Mouse (Mus musculus): ENCODE data around the gene 1700067K01Rik.

The 1700067K01Rik gene

DNA sequence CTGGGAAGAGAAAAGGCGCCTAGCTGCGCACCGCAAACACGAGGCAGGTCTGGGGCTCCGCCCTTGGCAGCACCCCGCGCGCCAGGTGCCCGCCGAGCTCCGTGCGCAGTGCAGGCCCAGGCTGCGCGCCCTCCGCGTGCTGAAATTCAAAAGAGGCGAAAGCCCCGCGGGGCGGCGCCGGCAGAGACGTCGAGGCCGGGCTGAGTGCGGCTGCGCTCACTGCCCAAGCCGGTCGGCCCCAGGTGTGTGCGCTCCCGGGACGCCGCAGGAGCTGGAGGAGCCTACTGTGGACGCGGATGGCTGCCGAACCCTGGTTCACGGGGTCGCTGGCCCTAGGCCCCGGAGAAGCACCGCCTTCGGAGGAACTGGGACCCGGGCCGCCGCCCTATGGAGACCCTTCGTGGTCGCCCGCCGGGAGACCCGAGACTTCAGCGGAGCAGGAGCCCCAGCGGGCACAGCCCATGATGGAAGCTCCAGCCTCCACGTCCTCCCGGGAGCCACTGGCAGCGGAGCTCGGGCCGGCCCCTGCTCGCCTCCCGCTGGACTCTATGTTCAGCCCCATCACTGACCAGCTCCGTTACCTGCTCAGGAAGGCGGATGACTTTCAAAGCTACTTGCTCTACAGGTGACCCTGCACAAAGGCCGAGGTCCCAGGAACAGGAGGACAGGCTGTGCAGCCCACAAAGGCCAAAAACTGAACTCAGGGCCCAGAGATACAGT, at the start of gene 1700067K01Rik:
Gene 1700067K01Rik (plus strand): TSS at position 222 of the 720 bp plus-strand sequence.
- DNase-seq (ENCODE audit: low read depth) = no peak

DNA sequence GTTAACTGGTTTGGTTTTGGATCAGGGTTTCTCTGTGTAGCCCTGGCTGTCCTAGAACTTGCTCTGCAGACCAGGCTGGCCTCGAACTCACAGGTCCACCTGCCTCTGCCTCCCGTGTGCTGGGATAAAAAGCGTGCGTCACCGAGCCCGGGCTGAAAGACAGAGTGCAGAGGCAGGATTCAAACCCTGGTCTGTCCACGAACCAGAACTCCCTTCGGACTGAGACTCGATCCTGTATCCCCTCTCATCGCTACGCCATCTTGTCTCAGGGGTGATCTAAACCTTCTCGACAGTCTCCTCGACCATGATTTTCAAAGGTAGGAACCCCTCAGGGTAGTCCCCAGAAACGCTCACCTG, 46.6 kb upstream of the 1700067K01Rik start:
- DNase-seq (ENCODE audit: low read depth) = no peak

DNA sequence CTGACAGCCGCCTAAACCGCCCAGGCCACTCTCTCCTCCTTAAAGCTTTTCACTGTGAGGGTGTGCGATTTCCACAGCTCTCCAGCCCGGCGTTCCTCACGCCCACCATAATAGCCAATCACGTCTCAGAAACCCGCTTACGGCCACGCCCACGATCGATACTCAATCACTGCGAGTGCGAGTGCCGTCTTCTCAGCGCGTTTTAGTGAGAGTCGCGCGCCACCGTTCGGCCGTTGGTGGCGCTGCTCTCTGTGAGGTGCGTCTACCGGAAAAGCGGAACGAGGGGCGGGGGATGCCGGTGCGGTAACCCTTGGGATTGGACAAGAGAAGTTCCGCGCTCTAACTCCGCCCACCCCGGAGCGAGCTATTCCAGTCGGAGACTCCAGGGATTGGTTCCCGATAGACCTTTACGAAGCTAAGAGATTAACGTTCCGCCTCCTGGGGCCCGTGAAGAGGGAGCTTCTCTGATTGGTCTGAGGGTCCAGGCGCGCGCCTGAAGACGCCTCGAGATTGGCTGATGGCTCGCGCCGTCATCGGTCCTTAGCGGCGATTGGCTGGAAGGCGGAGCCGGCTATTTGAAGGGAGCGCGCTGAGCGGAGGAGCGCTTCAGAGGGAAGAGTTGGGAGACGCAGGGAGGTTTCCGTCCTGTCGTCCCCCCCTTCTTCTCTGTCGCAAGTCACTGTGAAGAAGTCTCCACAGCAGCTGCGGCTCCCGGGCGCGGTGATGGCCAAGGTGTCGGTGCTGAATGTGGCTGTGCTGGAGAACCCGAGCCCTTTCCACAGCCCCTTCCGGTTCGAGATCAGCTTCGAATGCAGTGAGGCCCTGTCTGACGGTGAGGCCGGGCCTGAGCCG, 46.0 kb upstream of the 1700067K01Rik start, which contains the start of the genes Gm10644 and Asf1b:
Gene Gm10644 (minus strand): TSS at position 100 of the 852 bp plus-strand sequence.
Gene Asf1b (plus strand): TSS at position 402 of the 852 bp plus-strand sequence.
- peak; percentile 100 for DNase-seq (ENCODE audit: low read depth)

DNA sequence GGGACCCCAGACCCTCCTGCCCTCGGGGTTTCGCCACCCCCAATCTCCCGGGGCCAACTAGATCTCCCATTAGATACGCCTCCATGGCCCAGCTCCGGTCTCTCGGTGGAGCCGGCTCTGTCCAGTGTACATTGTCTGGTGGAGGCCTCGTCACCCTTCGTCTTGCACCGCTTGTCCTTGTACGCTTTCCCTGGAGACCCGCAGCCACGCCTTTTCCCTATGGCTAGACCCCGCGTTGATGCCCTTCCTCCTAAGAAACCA, 45.4 kb upstream of the 1700067K01Rik start:
- DNase-seq (ENCODE audit: low read depth) = no peak

DNA sequence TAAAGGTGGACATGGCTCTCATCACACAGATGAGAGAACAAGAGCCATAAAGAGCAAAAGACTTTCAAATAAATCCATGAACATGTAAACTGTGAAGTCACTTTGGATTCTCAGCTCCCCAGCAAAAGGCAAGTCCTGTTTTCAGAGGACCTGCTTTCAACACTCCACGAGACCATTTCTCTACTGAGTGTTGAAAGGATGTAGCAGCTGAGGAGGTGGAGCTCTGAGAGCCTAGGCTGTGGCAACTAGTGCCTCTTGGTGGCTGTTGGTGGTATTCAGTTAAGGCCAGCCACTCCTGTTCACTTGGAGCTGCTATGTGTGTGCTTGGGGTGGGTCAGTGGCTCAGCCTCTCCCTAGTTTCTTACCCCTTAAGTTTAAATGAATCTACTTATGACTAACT, 44.5 kb upstream of the 1700067K01Rik start:
- peak; percentile 84 for DNase-seq (ENCODE audit: low read depth)

DNA sequence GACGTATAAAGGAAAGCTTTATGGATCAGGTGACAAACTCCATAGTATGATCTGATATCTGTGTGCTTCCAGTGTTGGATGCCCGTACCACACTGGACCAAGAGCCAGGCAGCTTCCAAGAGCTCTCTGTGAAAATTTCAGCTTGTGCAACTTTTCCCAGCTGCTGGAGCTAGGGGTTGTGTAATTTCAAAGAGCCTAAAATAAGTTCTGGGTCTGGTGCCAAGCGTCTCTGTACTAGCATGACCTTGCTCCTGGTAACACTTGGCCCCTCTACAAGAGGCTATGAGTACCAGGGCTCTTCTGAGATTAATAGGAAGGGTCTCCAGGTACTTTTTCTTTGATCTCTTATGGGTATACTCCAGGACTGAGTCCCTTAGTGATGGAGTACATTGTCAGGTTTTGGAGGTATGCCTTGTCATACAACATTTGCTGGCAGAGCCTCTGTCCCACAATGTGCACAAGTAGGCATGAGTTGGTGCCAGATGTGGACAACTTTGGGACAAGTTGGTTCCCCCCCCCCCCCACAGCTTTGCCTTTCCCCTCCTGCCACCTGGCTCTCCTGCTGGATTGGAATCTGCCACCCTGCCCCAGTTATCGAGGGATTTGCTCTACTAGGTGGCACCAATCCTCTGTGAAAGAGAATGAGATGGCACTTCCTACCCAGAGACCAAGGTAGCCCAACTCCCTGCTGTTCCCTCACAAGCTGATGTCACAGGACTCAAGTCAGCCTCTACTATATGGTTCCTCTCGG, 37.1 kb upstream of the 1700067K01Rik start:
- no peak for DNase-seq (ENCODE audit: low read depth)

DNA sequence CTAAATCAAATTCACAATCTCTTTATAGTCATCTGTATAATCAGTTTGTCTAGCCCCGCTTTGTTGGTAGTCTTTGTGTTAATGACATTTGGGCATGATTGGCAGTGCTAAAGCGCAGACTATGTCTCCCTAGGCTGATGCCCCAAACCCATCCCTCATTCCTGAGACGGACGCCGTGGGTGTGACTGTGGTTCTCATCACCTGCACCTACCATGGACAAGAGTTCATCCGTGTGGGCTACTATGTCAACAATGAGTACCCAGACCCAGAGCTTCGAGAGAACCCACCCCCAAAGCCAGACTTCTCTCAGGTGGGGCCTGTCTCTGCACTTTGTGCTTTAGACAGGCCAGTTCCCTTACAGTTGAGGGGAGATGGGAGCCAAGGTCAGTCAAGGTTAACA, 33.6 kb upstream of the 1700067K01Rik start:
- no peak for DNase-seq (ENCODE audit: low read depth)

DNA sequence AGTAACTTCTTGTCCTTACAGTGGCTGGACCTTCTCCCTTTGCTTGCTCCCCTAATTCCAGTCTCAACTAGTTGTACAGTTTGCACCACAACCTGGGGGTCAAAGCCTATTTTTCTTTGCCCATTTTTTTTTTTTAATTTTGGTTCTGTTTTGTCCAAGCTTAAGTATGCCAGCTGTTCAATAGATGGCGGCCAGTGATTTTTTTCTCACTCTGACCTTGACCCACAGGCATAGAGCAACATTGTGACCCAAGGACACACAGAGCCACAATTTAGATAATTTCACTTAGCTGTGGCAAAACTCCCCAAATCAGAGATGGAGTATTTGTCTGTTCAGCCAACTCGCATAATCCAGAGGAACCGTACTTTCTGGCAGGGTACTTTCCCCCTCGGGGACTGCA, 30.2 kb upstream of the 1700067K01Rik start:
- DNase-seq (ENCODE audit: low read depth) = no peak

DNA sequence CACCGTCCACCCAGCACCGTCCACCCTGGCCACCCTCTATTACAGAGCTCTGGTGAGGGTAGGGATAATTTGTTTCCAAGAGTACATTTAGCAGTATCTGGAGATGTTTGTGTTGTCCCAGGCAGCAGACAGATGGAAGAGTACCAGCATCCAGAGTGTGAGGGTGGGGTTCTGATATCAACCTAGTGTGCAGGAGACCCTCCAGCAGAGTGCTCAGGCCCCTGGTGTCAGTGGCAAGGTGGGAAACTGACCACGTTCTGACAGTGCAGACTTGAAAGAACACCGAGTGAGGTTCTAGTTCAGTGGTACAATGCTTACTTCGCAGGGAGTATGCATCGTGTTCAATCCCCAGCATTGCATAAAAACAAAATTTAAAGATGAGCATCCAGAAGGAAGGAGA, 29.6 kb upstream of the 1700067K01Rik start:
- DNase-seq (ENCODE audit: low read depth) = no peak

DNA sequence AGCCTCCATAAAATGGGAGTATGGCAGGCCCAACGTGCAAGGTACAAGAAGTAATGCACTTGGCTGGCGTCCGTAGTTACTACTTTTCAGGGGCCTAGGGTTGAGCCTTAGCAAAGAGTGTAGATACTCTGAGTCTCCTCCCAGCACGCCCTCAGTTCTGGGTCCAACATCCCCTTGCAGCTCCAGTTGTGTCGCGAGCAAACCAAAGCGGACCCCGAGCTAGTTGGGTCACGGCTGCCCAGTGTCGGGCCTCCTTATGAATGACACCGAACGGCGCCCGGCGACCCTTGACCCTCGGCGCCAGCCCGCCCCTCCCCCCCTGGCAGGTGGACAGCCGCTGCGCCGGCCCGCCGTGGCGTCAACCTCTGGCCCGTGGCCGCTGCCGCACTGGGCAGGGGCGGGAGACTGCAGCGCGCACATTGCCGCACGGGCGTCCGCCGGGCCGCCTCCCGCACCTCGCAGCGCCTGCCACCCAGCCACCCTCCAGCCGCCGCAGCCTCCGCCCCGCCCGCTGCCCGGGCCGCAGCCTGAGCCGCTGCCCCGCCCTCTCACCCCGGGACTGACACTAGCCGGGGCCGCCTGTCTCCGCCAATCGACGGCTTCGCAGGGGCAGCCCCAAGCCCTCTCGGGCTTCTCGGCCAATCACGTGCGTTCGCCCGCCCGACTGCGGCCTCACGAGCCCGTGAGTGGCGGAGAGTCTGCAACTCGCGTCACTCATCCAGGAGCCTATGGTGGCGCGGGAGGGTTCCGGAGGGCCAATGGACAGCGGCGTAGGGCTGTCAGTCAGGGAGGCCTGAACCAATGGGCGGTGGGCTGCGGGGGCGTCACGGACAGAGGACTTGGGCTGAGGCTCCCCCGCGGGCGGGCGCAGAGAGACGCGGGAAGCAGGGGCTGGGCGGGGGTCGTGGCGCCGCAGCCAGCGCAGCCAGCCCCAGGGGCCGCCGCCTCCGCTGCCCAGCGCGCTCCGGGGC, 28.9 kb upstream of the 1700067K01Rik start, which contains the start of gene Prkaca:
Gene Prkaca (plus strand): TSS at position 844 of the 971 bp plus-strand sequence.
- DNase-seq (ENCODE audit: low read depth) = peak; percentile 97

DNA sequence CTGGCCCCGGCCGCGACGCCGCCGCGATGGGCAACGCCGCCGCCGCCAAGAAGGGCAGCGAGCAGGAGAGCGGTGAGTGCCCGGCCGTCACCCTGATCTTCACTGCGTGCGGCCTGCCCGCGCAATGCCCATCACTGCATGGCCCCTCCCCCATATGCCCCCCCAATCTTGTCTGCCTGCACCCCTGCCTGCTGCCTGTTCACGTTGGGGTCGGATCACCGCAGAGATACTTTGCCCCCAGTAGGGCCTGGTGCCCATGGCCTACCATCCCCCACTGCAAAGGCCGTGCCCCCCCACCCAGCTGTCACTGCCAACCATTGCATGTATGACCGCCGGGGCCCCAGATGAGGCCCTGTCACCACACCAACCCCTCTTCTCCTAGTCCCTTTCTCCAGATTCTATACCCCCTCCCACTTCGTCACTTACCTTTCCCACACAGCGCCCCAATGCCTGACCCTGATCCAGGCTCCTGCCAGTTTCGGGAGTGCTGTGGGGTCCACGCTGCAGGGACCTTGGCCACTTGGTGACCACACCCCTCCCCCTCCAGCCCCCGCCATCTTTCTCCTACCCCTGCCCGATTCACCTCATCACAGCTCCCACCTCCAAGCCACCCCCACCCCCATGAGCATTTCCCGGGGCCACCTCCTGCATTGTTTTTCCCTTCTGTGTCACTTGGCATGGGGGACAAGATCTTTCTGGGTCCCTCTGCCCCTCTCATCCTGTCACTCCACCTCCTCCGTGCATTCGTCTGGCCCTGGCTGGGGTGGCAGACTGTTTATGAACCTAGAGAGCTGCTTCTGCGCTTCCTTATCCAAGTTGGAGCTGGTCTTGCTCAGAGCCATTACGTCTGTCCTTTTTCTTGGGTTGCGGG, 27.9 kb upstream of the 1700067K01Rik start:
- DNase-seq (ENCODE audit: low read depth) = peak; percentile 14

DNA sequence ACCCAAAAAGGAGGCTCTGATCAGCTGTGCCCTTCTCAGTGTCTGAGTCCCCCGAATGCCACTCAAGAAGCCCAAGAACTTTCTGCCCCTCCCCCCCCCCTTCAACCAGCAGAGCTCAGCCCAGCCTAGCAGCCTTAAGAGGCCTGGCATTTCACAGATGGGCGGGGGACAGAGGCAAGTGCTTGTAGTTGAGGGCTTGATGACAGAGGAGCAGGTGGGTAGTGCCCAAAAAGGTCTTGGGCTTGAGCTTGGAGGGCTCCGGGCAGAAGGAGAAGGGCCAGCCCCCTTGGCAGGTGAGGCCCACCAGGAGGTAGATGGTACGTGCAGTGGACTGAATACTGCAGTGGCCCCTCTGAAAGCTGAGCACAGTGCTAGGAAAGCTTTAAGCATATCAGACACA, 26.8 kb upstream of the 1700067K01Rik start:
- no peak for DNase-seq (ENCODE audit: low read depth)

DNA sequence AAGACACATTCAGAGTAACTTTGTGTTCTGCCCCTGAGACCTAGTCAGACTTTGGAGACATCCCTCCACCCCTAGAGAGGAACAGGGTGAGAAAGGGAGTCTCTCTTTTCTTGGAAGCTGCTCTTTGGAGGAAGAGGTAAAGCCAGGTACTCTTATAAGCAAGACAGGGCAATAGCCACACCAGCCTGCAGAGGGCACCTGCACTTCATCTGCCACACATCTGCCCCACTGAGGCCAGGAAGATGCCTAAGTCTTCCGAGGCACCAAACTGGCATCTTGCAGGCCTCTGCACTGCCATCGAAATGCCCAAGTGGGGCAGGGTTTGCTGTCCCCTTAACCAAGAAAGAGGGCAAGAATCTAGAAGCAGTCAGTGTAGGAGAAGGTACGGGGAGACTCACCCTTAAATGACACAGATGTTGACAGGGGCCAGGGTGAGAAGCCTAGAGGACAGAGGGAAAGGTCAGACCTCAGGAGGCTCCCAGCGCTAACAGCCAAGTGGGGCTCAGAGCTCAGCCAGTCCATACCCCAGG, 25.1 kb upstream of the 1700067K01Rik start:
- peak; percentile 57 for DNase-seq (ENCODE audit: low read depth)

DNA sequence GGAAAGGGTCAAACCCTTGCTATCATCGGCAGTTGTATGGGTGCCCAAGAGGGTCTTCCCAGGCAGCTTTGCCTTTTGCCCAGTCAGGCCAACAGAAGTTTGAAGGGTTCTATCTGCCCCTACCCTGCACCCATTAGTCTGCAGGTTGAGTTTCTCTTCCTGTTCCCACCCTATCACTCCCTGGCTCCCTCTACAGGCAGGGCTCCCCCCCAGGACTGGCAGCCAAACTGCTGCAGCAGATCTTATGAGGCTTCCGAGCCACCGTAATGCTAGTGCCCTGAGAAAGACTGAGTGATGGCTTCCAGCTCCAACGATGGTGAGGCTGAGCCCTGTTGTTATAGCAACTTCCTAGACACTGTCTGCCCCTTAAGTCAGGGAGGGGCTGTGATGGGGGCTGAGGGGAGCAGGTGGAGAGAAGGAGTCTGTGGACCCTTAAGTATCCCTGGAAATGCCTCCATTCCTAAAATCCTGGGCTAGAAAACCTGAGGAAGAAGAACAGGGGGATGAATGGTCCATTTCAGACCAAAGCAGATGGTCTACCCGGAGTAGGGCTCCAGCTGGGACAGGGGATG, 24.4 kb upstream of the 1700067K01Rik start:
- no peak for DNase-seq (ENCODE audit: low read depth)

DNA sequence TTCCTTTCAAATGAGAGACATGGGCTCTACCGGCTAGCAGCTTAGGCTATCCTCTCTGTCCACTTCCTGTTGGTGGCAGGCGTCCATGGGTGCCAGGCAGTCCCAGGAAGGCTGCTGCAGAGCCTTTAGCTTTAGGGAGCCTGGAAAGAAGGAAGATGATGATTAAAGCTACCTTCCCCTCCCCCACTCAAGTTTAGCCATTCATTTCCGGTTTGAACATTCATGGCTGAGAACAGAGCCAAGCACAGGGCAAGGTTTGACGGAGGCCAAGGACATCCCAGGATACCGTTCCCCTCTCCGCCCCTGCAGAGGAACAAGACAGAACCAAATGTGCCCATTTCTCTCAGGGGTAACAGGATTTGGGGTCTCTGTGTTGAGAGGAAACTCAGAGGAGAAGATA, 23.7 kb upstream of the 1700067K01Rik start:
- DNase-seq (ENCODE audit: low read depth) = no peak

DNA sequence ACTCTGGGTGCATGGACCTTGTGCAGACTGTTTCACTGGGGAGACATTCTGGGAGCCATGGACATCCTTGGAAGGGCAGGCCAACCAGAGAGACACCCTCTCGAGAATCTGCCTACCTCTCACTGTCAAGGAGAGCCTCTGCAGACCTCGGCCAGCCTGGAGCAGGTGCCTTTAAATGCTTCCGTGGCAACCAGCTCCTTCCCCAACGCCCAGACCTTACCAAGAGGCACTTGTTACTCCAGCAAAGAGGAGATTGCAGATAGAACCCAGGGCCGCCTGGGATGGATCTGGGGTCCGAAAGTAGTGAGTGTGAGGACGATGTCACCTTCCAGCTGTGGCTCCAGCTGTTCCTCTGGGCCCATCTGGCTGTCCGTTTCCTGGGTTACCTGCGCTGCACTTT, 23.1 kb upstream of the 1700067K01Rik start:
- DNase-seq (ENCODE audit: low read depth) = no peak

DNA sequence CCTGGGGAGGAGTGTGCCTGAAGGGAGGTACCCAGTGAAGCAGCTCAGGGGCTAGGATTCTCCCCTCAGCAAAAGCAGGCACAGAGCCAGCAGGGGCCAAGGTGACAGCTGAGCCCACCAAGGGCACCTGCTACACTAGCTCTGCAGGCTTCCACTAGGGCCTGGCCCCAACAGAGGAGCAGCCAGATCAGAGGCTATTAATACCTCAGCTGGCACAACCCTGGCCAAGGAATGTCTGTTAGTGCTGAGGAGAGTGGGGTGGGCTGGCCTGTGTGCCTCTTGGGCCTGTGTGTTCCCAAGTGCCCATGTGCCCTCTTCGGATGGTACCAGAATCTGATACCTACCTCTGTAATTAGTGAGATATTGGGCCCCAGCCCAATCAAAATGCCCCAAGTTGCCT, 21.1 kb upstream of the 1700067K01Rik start:
- DNase-seq (ENCODE audit: low read depth) = no peak

DNA sequence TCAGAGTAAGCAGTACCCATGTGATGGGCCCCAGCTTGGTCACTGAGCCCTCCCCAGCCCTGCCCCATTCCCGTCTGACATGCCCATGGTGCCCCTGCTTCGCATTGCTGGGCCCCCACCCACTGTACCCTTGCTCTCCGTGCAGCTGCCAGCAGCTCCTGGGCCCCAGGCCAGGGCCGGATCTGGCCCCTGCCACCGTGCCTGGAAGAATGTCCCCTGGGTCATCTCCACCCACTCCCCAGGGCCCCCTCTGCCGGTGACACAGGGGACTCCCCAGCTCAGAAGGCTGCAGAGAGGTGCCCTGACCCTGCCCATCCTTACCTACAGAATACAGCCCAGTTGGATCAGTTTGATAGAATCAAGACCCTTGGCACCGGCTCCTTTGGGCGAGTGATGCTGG, 20.5 kb upstream of the 1700067K01Rik start:
- no peak for DNase-seq (ENCODE audit: low read depth)

DNA sequence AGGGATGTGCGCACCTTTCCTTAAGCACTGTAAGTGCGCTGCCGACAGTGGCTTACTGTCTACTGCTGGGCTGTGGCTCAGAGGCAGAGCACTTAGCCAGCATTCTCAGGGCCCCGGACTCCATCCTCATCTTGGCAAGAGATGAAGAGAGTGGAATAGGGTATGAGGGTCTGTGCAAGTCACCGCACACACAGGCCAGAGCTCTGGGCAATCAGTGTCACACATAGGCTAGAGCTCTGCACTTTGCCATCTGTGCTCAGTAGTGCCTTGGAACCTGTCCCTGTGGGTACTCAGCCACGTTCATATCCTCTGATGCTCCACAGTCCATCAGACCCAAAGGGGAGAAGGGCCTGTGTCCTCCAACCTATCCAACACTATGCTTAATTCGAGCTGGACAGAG, 19.8 kb upstream of the 1700067K01Rik start:
- no peak for DNase-seq (ENCODE audit: low read depth)

DNA sequence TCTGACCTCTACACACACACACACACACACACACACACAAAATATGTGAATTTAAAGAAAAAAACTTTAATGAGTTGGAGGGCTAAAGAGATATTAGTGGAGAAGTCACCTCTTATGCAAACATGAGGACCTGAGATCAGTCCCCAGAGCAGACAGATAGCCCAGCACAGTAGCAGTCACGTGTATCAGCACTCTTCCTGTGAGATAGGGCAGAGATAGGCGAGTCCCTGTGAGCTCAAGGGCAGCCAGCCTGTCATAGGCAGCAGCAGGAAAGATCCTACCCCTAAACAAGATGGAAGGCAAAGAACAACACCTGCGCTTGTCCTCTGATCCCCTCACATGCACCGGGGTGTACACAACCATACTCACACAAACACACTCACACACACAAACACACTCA, 18.9 kb upstream of the 1700067K01Rik start:
- DNase-seq (ENCODE audit: low read depth) = no peak
